ENCODE assay signal across 9 mouse cellular contexts in the genomic region with DNA sequence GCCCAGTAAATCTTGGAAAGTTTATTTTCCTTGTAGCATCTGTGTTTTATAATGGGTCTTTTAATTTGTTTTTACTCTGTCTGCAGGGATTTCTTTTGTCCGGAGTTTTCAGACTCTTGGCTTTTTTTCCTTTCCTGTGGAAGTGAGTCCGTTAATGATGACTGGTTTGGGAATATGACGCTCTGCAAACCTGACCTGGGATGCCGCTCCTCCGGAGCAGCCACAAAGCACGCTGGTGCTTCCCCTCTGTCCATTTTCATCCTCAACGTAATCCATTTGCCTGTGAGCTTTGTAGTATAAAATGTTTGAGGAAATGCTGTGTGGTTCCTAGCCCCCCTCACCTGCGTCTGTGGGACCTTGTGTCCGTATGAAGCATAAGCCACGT.
DNase-seq lines count a peak whose midpoint lies in the region; ATAC-seq and TF ChIP-seq lines count a peak whose summit lies in the region.
"Had no signal": no experiment of that assay in that cellular context is flagged by ENCODE, and none has a peak within 500 bp of the region (broad histone marks: within the 10 kb centered on the region; RNA-seq: fewer than 3 reads in every experiment).

No protein-coding gene starts in this region.

- H3K36me3 ChIP-seq in lung, postnatal 0 days (ENCODE audit: insufficient read depth, low read length) = no peaks in the 10 kb centered on the region
- H3K36me3 ChIP-seq in stomach, postnatal 0 days (ENCODE audit: control insufficient read depth, insufficient read depth, low read length) = no peaks in the 10 kb centered on the region
- H3K36me3 ChIP-seq in midbrain, embryonic 13.5 days = no peaks in the 10 kb centered on the region

- no peak for TF ChIP-seq EP300 in lung, postnatal 0 days (IDR thresholded peaks at IDR 0.05)
- no peak for TF ChIP-seq EP300 in stomach, postnatal 0 days (optimal IDR thresholded peaks at IDR 0.05)

- ATAC-seq in lung, postnatal 0 days = no peak
- ATAC-seq in stomach, postnatal 0 days (ENCODE audit: low FRiP score, low TSS enrichment) = no peak
- ATAC-seq in midbrain, embryonic 13.5 days = no peak

- no peak for TF ChIP-seq CTCF in gastrocnemius, adult 2 months (IDR thresholded peaks at IDR 0.05)
- TF ChIP-seq CTCF in lung, postnatal 0 days (IDR thresholded peaks at IDR 0.05) = no peak
- TF ChIP-seq CTCF in stomach, postnatal 0 days (IDR thresholded peaks at IDR 0.05; ENCODE audit: low read depth) = no peak

- H3K4me2 ChIP-seq in lung, postnatal 0 days (replicated peaks; ENCODE audit: low read depth, low read length) = peak overlapping the region; percentile 27; the same call in 1 of the 2 replicates
- H3K4me2 ChIP-seq in stomach, postnatal 0 days (replicated peaks; ENCODE audit: low read depth) = peak overlapping the region; percentile 39
- no peak overlapping the region for H3K4me2 ChIP-seq in midbrain, embryonic 13.5 days (replicated peaks)

- H3K9ac ChIP-seq in lung, postnatal 0 days (replicated peaks; ENCODE audit: low read depth) = no peak overlapping the region
- H3K9ac ChIP-seq in stomach, postnatal 0 days (ENCODE audit: low read length) = no peak overlapping the region
- H3K9ac ChIP-seq in midbrain, embryonic 13.5 days (replicated peaks) = no peak overlapping the region

- peaks cover 20% of the 10 kb centered on the region; the same call in 1 of the 2 replicates for H3K4me1 ChIP-seq in lung, postnatal 0 days (ENCODE audit: insufficient read depth, low read depth, low read length)
- no peaks in the 10 kb centered on the region for H3K4me1 ChIP-seq in stomach, postnatal 0 days (replicated peaks; ENCODE audit: control insufficient read depth, insufficient read depth)
- peaks cover 30% of the 10 kb centered on the region for H3K4me1 ChIP-seq in midbrain, embryonic 13.5 days (replicated peaks)

- intact Hi-C loops in gastrocnemius, adult 2 months (cut with DNase I) = loop anchor here (5.0 kb wide), 1 partner anchor 47 kb away; no protein-coding TSS in a partner anchor
- intact Hi-C loops in gastrocnemius, postnatal 14 days (cut with DNase I; ENCODE audit: low total_unique reads) = no loop called here

- peak overlapping the region; percentile 82 for H3K27ac ChIP-seq in gastrocnemius, adult 2 months
- peak overlapping the region; percentile 28 for H3K27ac ChIP-seq in lung, postnatal 0 days (ENCODE audit: low read length)
- no peak overlapping the region for H3K27ac ChIP-seq in stomach, postnatal 0 days (replicated peaks)
- H3K27ac ChIP-seq in midbrain, embryonic 13.5 days = no peak overlapping the region

- WGBS in lung, postnatal 0 days = 30% methylated on average over 10 of the region's 10 CpGs
- 49% methylated on average over 10 of the region's 10 CpGs for WGBS in stomach, postnatal 0 days
- WGBS in midbrain, embryonic 13.5 days = 29% methylated on average over 10 of the region's 10 CpGs

- H3K4me3 ChIP-seq in gastrocnemius, adult 2 months = peak overlapping the region; percentile 64
- H3K4me3 ChIP-seq in lung, postnatal 0 days (ENCODE audit: low read depth, low read length) = no peak overlapping the region
- no peak overlapping the region for H3K4me3 ChIP-seq in stomach, postnatal 0 days (ENCODE audit: low read depth, low read length)
- no peak overlapping the region for H3K4me3 ChIP-seq in midbrain, embryonic 13.5 days (replicated peaks)
- H3K4me3 ChIP-seq: myocyte had no signal

- H3K9me3 ChIP-seq in lung, postnatal 0 days (ENCODE audit: low read length) = no peaks in the 10 kb centered on the region
- H3K9me3 ChIP-seq in stomach, postnatal 0 days (ENCODE audit: control insufficient read depth, low read length) = no peaks in the 10 kb centered on the region
- no peaks in the 10 kb centered on the region for H3K9me3 ChIP-seq in midbrain, embryonic 13.5 days

- DNase-seq in gastrocnemius, adult 2 months = peak; percentile 33
- no peak for DNase-seq in gastrocnemius, postnatal 14 days
- DNase-seq in lung, postnatal 0 days (ENCODE audit: low spot score) = no peak
- DNase-seq in lung, adult 18-20 months = no peak
- DNase-seq in kidney, postnatal 14 days = peak; percentile 18
- no peak for DNase-seq in stomach, postnatal 0 days (ENCODE audit: low spot score)
- DNase-seq in urinary bladder, postnatal 4 days (ENCODE audit: low spot score in 2 of 2) = no peak

- no peaks in the 10 kb centered on the region for H3K27me3 ChIP-seq in lung, postnatal 0 days (replicated peaks; ENCODE audit: insufficient read depth, low read length)
- no peaks in the 10 kb centered on the region for H3K27me3 ChIP-seq in stomach, postnatal 0 days (ENCODE audit: control insufficient read depth, insufficient read depth, low read length)
- H3K27me3 ChIP-seq in midbrain, embryonic 13.5 days = peaks cover 53% of the 10 kb centered on the region

Comparison
In these comparisons a context has a peak if more than half of its experiments do, and no peak if none do; other contexts are left out.
1. DNase-seq: peak in gastrocnemius, adult 2 months (single experiment) and kidney, postnatal 14 days (single experiment); none in gastrocnemius, postnatal 14 days (single experiment), lung, postnatal 0 days (single experiment), lung, adult 18-20 months (0 of 2), stomach, postnatal 0 days (single experiment) and urinary bladder, postnatal 4 days (0 of 2).
2. H3K27ac ChIP-seq: peak in gastrocnemius, adult 2 months (single experiment) and lung, postnatal 0 days (single experiment); none in stomach, postnatal 0 days (single experiment) and midbrain, embryonic 13.5 days (single experiment).